Mouse (Mus musculus) erythroblast, adult 5-6 weeks (primary cell): Measurements from ENCODE around the gene Gm20425. TPM values are rescaled to one million over a fixed set of nuclear protein-coding genes. Genes with fewer than 3 reads are reported as not detected.

Source experiments
- ATAC-seq: replicated peaks from 2 replicates; pipeline ENCODE4 v1.8.0; 2016; ENCODE audit warnings: moderate number of reproducible peaks, mild to moderate bottlenecking, moderate TSS enrichment, inconsistent platforms; ENCODE audit not compliant: poor library complexity, low FRiP score, severe bottlenecking
- total RNA-seq, 2 experiments: library from RNA; stranded (forward) in 1 of 2; stranded (reverse) in 1 of 2; fragments of 150-400 nt in 1 of 2; fragments of 200-764, 138-1000 nt in 1 of 2; gene quantifications; 2 replicates each; pipeline versions ENCODE4 v1.2.3 to v1.2.4; 2015 to 2017; ENCODE audit warnings: low replicate concordance in 2 of 2

Gm20425 gene
- total RNA-seq, 2 experiments from 2014 or later: 4.7 TPM; not detected in 1

DNA sequence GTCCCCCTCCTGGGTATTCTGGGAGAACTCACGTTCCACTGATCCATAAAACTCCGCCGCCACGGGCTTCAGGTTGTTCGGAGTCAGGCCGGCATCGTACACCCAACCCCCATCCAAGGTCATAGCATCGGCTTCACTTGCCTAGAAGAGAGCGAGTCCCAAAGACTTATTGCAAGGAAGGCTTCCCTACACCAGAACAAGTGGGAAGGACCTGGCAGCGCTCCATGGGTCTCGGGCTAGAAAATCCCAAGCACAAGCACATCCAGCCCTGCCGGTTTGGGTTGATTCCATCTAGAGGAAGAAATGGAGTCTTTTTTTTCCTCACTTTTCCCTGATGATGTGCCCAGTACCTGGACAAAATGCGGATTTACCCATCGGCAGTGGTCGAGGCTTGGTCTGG, 3.3 kb downstream of the Gm20425 start:
- ATAC-seq: no peak

GRCm38 (mm10) chr9:103225464-103225863, 4.6 kb downstream of the Gm20425 start:
- peak; percentile 72 for ATAC-seq

DNA sequence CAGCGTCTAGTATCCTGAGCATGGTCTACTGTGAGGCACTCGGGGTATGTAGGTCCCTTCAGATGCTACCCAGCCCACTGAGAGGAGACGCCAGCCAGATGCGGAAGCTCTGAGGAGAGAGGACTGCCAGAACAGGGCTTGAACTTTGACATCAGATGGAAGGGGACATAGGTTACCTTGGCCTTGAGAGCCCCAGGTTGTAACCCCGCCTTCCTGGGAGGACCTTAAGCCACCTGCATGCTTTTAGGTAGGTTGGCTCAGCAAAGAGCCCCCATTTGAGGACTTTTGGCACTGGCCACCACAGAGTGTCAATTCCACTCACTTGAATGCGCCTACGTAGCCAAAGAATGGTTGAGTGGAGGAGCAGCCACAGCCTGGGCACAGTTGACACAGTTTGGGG, 5.4 kb downstream of the Gm20425 start:
- ATAC-seq: no peak

DNA sequence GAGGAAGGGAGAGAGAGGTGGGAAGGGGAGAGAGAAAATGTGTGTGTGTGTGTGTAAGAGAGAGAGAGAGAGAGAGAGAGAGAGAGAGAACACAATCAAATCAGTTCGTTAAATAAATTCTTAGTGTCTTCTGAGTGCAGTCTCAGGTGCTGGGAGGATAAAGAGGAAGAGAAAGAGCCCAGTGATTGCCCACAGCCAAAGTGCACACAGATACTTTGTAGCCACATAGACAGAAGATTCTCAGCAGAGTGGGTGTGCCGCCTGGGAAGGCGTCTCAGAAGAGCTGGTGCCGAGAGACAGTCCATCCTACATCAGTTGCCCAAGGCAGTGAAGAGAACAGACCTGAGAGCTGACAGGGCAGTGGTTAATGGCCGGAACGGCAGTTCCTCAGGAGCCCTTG, 15.8 kb downstream of the Gm20425 start:
- no peak for ATAC-seq

GRCm38 (mm10) chr9:103213631-103214030, 16.5 kb downstream of the Gm20425 start:
- no peak for ATAC-seq

DNA sequence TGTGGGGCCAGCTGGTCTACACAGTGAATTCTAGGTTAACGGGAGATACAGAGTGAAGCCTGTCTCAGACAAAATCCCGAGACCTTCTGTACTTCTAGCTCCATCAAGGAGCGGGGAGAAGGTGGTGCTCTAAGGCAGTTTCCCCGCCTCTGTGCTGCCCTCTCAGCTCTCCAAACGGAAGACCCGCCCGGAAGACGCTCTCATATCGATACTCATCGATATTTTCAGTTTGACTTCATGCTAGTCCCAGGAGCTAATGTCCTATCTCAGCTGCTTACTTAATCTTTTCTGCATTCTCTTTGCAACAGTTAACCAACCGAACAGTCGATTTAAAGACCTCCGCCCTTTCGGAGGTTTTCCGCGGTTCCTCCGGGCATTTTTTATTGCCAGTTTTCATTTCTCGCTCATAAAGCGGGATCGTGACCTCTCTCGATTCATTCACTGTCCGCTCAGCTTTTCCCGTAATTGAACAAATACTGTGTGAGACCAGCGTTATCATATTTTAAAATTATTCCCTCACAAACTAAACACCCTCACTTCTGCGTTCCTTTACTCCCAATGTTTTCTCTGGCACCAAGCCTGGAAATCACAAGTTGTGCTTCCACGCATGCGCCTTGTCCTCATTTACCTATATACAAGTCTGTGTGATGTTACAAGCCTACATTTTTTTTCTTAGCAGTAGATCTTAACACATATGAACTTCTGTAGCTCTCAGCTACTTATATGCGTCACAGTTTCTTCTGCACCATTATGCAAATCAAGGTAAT, 17.3 kb downstream of the Gm20425 start:
- no peak for ATAC-seq

DNA sequence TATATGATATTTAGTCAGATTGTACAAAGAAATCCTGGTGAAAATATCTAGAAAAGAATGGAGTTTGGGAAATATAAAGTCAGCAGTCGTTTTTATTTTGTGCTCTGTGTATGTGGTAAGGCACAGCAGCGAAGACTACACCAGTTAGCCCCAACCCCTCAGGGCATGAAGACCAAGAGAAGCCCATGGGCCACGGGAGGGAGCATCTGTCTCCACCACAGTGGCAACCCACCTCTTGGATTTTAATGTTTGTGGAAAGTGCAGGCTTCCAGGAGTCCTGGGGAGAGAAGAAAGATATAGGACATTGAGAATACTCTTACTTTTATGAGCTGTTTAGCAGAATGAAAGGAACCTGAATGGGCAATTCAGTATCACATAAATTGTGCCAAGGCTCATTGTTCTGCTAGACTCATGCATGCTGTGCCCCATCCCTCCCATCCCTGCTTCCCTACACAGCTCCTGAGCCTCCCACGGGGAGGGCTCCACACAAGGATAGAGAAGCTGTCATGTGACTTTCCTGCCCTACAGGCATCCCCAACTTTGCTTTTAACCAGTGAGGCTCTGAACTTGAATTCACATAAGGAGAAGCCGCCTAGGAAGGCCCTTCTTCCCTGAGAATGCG, 21.2 kb downstream of the Gm20425 start:
- ATAC-seq: no peak

- peak; percentile 94 for ATAC-seq
These were observed 22.3 kb downstream of the Gm20425 start for GRCm38 (mm10) chr9:103207846-103208245.

DNA sequence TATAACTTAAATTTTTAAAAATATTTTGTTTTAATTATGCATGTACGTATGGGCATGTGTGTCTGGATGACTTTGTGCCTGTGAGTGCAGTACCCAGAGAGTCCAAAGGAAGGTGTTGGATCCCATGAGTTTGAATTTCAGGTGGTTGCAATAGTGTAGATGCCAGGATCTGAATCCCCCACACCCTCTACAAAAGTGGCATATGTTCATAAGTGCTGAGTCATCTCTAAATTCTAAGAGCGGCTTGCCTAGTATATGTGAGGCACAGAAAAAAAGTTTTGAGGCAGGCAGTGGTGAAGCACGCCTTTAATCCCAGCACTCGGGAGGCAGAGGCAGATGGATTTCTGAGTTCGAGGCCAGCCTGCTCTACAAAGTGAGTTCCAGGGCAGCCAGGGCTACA, 24.3 kb downstream of the Gm20425 start:
- no peak for ATAC-seq

DNA sequence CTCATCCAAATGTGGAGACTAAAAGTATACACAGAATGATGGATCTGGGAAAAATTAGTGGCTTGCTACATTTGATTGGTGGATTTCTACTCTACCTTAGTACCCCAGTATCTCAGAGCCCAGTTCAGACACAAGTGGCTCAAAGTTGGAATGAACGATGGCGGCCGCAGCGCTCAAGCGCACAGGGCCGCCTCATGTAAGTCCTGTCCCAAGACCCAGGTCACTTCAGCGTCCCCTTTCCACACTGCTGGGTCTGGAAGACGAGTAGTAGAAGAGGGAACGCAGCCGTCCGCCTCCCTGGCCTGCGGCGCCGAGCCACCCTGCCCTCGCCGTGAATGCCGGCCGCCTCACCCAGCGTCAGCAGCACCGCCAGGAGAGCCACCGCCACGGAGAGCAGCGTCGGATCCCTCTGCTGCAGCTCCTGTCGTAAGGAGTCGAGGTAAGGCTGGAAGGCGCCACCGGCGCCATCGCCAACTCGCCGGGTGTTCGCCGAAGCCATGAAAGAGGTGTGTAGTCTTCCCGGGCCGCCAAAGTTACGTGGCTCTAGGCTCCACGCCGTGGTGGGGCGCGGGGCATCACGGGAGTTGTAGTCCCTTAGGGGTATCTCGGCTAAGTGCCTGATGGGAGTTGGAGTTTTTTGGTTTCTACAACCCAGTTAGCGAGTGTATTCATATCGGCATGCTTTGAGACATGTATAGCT, 28.4 kb downstream of the Gm20425 start, which contains the start of gene Srprb:
Gene Srprb (minus strand): TSS at position 577 of the 700 bp plus-strand sequence.
- peak; percentile 99 for ATAC-seq

- ATAC-seq: no peak
These were observed 41.7 kb downstream of the Gm20425 start for GRCm38 (mm10) chr9:103188416-103188815.

GRCm38 (mm10) chr9:103186747-103187146, 43.4 kb downstream of the Gm20425 start:
- no peak for ATAC-seq

GRCm38 (mm10) chr9:103185946-103186345, 44.2 kb downstream of the Gm20425 start:
- ATAC-seq: no peak

GRCm38 (mm10) chr9:103184855-103185254, 45.3 kb downstream of the Gm20425 start:
- ATAC-seq: no peak

GRCm38 (mm10) chr9:103181886-103182285, 48.2 kb downstream of the Gm20425 start:
- ATAC-seq: no peak

GRCm38 (mm10) chr9:103180807-103181565, 49.1 kb downstream of the Gm20425 start:
- peak; percentile 69 for ATAC-seq

- ATAC-seq: peak; percentile 71
These were observed 49.8 kb downstream of the Gm20425 start for GRCm38 (mm10) chr9:103180303-103180702.

DNA sequence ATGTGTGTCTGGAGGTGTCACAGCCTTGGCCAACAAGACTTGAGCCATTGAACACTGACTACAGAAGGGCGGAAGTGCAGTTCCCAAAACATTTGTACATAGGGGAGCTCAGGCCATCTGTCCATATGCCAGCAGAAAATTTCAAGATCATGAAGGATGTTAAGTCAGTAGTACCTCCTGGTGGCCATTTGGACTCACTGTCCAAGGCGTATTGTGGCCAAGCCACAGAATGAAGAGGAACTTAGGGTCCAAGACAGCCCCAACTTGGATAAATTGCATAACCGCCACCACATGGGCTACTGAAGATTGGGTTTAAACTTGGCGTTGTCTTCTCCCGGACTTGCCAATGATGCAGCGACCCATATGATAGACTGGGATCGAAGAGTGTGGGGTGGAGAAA, 54.4 kb downstream of the Gm20425 start:
- no peak for ATAC-seq

DNA sequence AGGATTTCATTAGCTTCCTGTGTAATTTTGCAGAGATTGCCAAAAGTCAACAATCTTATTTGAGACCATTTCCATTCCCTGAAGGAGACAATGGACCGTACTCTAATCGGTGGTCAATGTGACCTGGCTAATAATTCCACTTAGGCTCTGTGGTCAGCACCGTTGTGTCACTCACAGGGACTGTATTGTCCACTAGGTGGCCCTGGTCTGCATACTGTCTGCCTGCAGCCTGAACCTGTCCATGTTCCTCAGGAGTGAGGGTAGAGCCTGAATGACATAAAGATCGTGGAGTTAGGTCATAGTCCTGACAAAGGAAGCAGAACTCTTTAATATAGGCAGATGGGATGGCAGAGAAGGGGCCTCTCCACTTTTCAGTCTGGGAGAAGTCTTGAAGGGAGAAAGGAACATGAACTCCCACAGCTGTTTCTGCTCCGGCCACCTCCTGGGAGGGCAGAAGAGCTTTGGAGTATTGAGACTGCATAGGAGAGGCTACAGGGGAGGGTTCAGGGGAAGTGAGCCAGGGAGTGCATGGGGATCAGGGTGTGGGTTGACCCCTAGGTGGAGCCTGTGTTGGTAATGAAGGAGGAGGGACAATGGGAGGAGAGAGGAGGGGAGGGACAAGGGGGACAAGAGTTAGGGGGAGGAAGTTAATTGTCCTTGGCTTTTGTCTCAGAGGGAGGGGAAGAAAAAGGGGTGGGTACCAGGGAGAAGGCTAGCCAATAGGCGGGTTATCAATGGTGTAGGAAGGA, 55.2 kb downstream of the Gm20425 start:
- peak; percentile 55; the same call in 1 of the 2 replicates for ATAC-seq
